Comparison of ENCODE assay signal across 23 mouse cellular contexts in the genomic region with DNA sequence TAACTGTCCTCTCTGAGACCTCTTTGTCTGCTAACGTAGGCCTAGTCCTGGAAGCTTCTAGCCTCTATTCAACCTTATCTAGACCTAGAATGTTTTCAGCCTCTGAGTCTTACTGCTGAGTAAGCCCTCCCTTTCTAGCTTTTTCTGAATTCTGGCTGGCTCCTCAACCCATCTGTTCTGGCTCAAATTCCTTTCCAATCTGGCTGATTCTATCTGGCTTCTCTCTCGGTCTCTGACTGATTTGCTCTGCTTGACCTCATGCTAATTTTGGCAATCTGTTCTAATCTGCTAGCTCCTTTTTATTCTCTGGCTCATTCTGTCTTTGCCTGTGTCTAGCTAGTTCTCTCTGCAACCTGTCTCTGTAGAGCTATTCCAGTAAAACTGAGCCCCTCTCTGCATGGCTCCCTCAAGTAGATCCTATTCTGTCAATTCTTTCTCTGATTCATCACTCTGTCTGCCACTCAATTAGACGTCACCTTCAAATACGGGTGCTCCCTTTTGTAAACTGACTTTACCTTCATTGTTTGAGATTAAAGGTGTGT. TPM values are rescaled to one million over a fixed set of nuclear protein-coding genes. Genes with fewer than 3 reads are reported as not detected.
DNase-seq lines count a peak whose midpoint lies in the region; ATAC-seq and TF ChIP-seq lines count a peak whose summit lies in the region.
"Had no signal": no experiment of that assay in that cellular context is flagged by ENCODE, and none has a peak within 500 bp of the region (broad histone marks: within the 10 kb centered on the region; RNA-seq: fewer than 3 reads in every experiment).

No protein-coding gene starts in this region.

- no peak overlapping the region for H3K4me3 ChIP-seq in hindbrain, embryonic 16.5 days (ENCODE audit: low read length)
- no peak overlapping the region for H3K4me3 ChIP-seq in hindbrain, embryonic 11.5 days (ENCODE audit: low read depth, low read length)
- no peak overlapping the region for H3K4me3 ChIP-seq in cerebellum, adult 2 months (replicated peaks; ENCODE audit: insufficient read depth, low read depth, low read length)
- H3K4me3 ChIP-seq: embryonic facial prominence, embryonic 13.5 days; erythroblast, embryonic 14.5 days; heart, embryonic 10.5 days; liver, embryonic 13.5 days; midbrain, embryonic 13.5 days had no signal

- H3K36me3 ChIP-seq in hindbrain, embryonic 16.5 days (ENCODE audit: control insufficient read depth, insufficient read depth, low read length), result no peaks in the 10 kb centered on the region
- H3K36me3 ChIP-seq in hindbrain, embryonic 11.5 days (ENCODE audit: control insufficient read depth, insufficient read depth, low read length), result no peaks in the 10 kb centered on the region
- H3K36me3 ChIP-seq: embryonic facial prominence, embryonic 13.5 days; liver, embryonic 13.5 days; midbrain, embryonic 13.5 days had no signal

- no peak overlapping the region for H3K9ac ChIP-seq in hindbrain, embryonic 16.5 days (ENCODE audit: low read depth, low read length)
- no peak overlapping the region for H3K9ac ChIP-seq in hindbrain, embryonic 11.5 days (ENCODE audit: low read depth, low read length)
- H3K9ac ChIP-seq: embryonic facial prominence, embryonic 13.5 days; liver, embryonic 13.5 days; lung, embryonic 14.5 days; midbrain, embryonic 13.5 days had no signal

- no peak for DNase-seq in hindbrain, embryonic 11.5 days (ENCODE audit: low spot score)
- peak; percentile 78 for DNase-seq in brain, embryonic 14.5 days (ENCODE audit: low read depth)
- DNase-seq in cerebellum, adult 2 months, result peak; percentile 55 to 89
- DNase-seq in cerebellum, postnatal 25 days, result peak; percentile 60 to 64
- no peak for DNase-seq in adipocyte (ENCODE audit: low spot score)
- DNase-seq in spleen, postnatal 4 days (ENCODE audit: low spot score in 2 of 2), result no peak
- no peak for DNase-seq in heart, postnatal 4 days
- DNase-seq: adrenal gland, adult 8-10 months; B cell, adult 2 months; embryo, embryonic 11 days; gastrocnemius, postnatal 10 days; kidney, adult 2 months; liver, embryonic 13.5 days; lung, embryonic 14.5 days had no signal

- H3K4me2 ChIP-seq in hindbrain, embryonic 16.5 days (ENCODE audit: low read length), result no peak overlapping the region
- no peak overlapping the region for H3K4me2 ChIP-seq in hindbrain, embryonic 11.5 days (replicated peaks; ENCODE audit: low read depth, low read length)
- H3K4me2 ChIP-seq: embryonic facial prominence, embryonic 13.5 days; liver, embryonic 13.5 days; lung, embryonic 14.5 days; midbrain, embryonic 13.5 days had no signal

- TF ChIP-seq CTCF in brain, embryonic 14.5 days (IDR thresholded peaks at IDR 0.05; ENCODE audit: borderline replicate concordance, extremely low read depth, insufficient read depth, insufficient read length), result no peak
- TF ChIP-seq CTCF in cerebellum, adult 2 months (IDR thresholded peaks at IDR 0.05; ENCODE audit: borderline replicate concordance, insufficient read depth, low read depth, low read length), result no peak

- 0 out of 2 replicates have a peak, but pooled peaks have one; percentile 34 for ATAC-seq in hindbrain, embryonic 16.5 days
- no peak for ATAC-seq in hindbrain, embryonic 11.5 days (ENCODE audit: low FRiP score)
- ATAC-seq: midbrain, embryonic 13.5 days had no signal

- H3K27ac ChIP-seq in hindbrain, embryonic 16.5 days (ENCODE audit: low read depth, low read length), result no peak overlapping the region
- H3K27ac ChIP-seq in hindbrain, embryonic 11.5 days (ENCODE audit: low read depth, low read length), result no peak overlapping the region
- peak overlapping the region; percentile 84 for H3K27ac ChIP-seq in cerebellum, adult 2 months (ENCODE audit: insufficient read depth, low read length)
- H3K27ac ChIP-seq: embryonic facial prominence, embryonic 13.5 days; heart, embryonic 10.5 days; liver, embryonic 13.5 days; midbrain, embryonic 13.5 days had no signal

- H3K4me1 ChIP-seq in hindbrain, embryonic 16.5 days (ENCODE audit: control insufficient read depth, insufficient read depth, low read depth, low read length), result no peaks in the 10 kb centered on the region
- H3K4me1 ChIP-seq in hindbrain, embryonic 11.5 days (replicated peaks; ENCODE audit: control insufficient read depth, insufficient read depth, low read length), result no peaks in the 10 kb centered on the region
- peaks cover 30% of the 10 kb centered on the region for H3K4me1 ChIP-seq in cerebellum, adult 2 months (ENCODE audit: control insufficient read depth, insufficient read depth, low read length)
- H3K4me1 ChIP-seq: embryonic facial prominence, embryonic 13.5 days; liver, embryonic 13.5 days; midbrain, embryonic 13.5 days had no signal

- no peaks in the 10 kb centered on the region for H3K9me3 ChIP-seq in hindbrain, embryonic 16.5 days (ENCODE audit: control insufficient read depth, low read length)
- H3K9me3 ChIP-seq in hindbrain, embryonic 11.5 days (ENCODE audit: control insufficient read depth, low read length), result no peaks in the 10 kb centered on the region
- H3K9me3 ChIP-seq: embryonic facial prominence, embryonic 13.5 days; G1E; heart, embryonic 10.5 days; liver, embryonic 13.5 days; midbrain, embryonic 13.5 days had no signal

- no peak for TF ChIP-seq POLR2A in brain, embryonic 14.5 days (IDR thresholded peaks at IDR 0.05; ENCODE audit: borderline replicate concordance, extremely low read depth, insufficient read depth, insufficient read length, poor library complexity, severe bottlenecking)
- no peak for TF ChIP-seq POLR2A in cerebellum, adult 2 months (IDR thresholded peaks at IDR 0.05; ENCODE audit: borderline replicate concordance, insufficient read depth, low read length)

- H3K27me3 ChIP-seq in hindbrain, embryonic 16.5 days (replicated peaks; ENCODE audit: control insufficient read depth, insufficient read depth, low read length), result no peaks in the 10 kb centered on the region
- H3K27me3 ChIP-seq in hindbrain, embryonic 11.5 days (ENCODE audit: control insufficient read depth, insufficient read depth, low read length), result no peaks in the 10 kb centered on the region
- H3K27me3 ChIP-seq in cerebellum, adult 2 months (ENCODE audit: control insufficient read depth, insufficient read depth, low read length), result no peaks in the 10 kb centered on the region
- H3K27me3 ChIP-seq: CH12.LX; embryonic facial prominence, embryonic 13.5 days; liver, embryonic 13.5 days; midbrain, embryonic 13.5 days had no signal

- 70% methylated on average over 4 of the region's 4 CpGs for WGBS in hindbrain, embryonic 16.5 days
- WGBS in hindbrain, embryonic 11.5 days, result 81% methylated on average over 4 of the region's 4 CpGs
- WGBS in cerebellum, adult 2 months, result 12% methylated on average over 4 of the region's 4 CpGs

RNA-seq across cellular contexts. Expression of gene Wrb, which starts 20.6 kb away (rescaled TPM):
- 227 and 233 TPM in 2 replicates for polyA plus RNA-seq in hindbrain, embryonic 16.5 days (2015; fragmentation: Nextera tagmentation; extraction: Ambion mirVana)
- 121 and 128 TPM in 2 replicates for polyA plus RNA-seq in hindbrain, embryonic 11.5 days (2014; fragmentation: Nextera tagmentation; extraction: Ambion mirVana)
- 151 and 176 TPM in 2 replicates for polyA plus RNA-seq in brain, embryonic 14.5 days (2012; rRNA removed)
- polyA plus RNA-seq in cerebellum, adult 2 months (2012; rRNA removed), result 138 and 145 TPM in 2 replicates
- 10 to 100 TPM; 20.4 to 20.6 TPM for total RNA-seq in heart, postnatal 4 days (2021)

RNA-seq across cellular contexts. Expression of gene Lca5l, which starts 26.3 kb away (rescaled TPM):
- polyA plus RNA-seq in hindbrain, embryonic 16.5 days (2015; fragmentation: Nextera tagmentation; extraction: Ambion mirVana), result 1.6 and 1.7 TPM in 2 replicates
- 1.3 and 1.4 TPM in 2 replicates for polyA plus RNA-seq in hindbrain, embryonic 11.5 days (2014; fragmentation: Nextera tagmentation; extraction: Ambion mirVana)
- polyA plus RNA-seq in brain, embryonic 14.5 days (2012; rRNA removed), result 1.4 and 2.8 TPM in 2 replicates
- 2.1 and 2.5 TPM in 2 replicates for polyA plus RNA-seq in cerebellum, adult 2 months (2012; rRNA removed)
- total RNA-seq in heart, postnatal 4 days (2021), result 1 to 10 TPM; 1.5 to 1.7 TPM
- total RNA-seq: granulocyte monocyte progenitor cell, adult 5-6 weeks had no signal
- polyA plus RNA-seq: erythroblast, embryonic 14.5 days; G1E had no signal

RNA-seq across cellular contexts. Expression of gene Sh3bgr, which starts 34.5 kb away (rescaled TPM):
- polyA plus RNA-seq in hindbrain, embryonic 16.5 days (2015; fragmentation: Nextera tagmentation; extraction: Ambion mirVana), result 1.8 and 4.2 TPM in 2 replicates
- 2.7 and 3.2 TPM in 2 replicates for polyA plus RNA-seq in hindbrain, embryonic 11.5 days (2014; fragmentation: Nextera tagmentation; extraction: Ambion mirVana)
- polyA plus RNA-seq in brain, embryonic 14.5 days (2012; rRNA removed), result 1.0 and 2.9 TPM in 2 replicates
- 38.3 and 54.5 TPM in 2 replicates for polyA plus RNA-seq in cerebellum, adult 2 months (2012; rRNA removed)
- 100 to 1,000 TPM; 519 to 549 TPM for total RNA-seq in heart, postnatal 4 days (2021)
- total RNA-seq: G1E; granulocyte monocyte progenitor cell, adult 5-6 weeks; hematopoietic stem cell, adult 5-6 weeks had no signal
- polyA plus RNA-seq: erythroblast, embryonic 14.5 days; G1E had no signal

RNA-seq across cellular contexts. Expression of gene Hmgn1, which starts 38.3 kb away (rescaled TPM):
- 256 and 284 TPM in 2 replicates for polyA plus RNA-seq in hindbrain, embryonic 16.5 days (2015; fragmentation: Nextera tagmentation; extraction: Ambion mirVana)
- polyA plus RNA-seq in hindbrain, embryonic 11.5 days (2014; fragmentation: Nextera tagmentation; extraction: Ambion mirVana), result 793 and 800 TPM in 2 replicates
- polyA plus RNA-seq in brain, embryonic 14.5 days (2012; rRNA removed), result 280 and 336 TPM in 2 replicates
- 76.0 and 78.7 TPM in 2 replicates for polyA plus RNA-seq in cerebellum, adult 2 months (2012; rRNA removed)
- total RNA-seq in heart, postnatal 4 days (2021), result 100 to 1,000 TPM; 118 to 131 TPM

Comparison
In these comparisons a context has a peak if more than half of its experiments do, and no peak if none do; other contexts are left out.
1. DNase-seq: peak in brain, embryonic 14.5 days (single experiment), cerebellum, adult 2 months (2 of 2) and cerebellum, postnatal 25 days (2 of 2); none in hindbrain, embryonic 11.5 days (single experiment), adipocyte (single experiment), spleen, postnatal 4 days (0 of 2) and heart, postnatal 4 days (single experiment).